Mouse (Mus musculus) mesoderm, embryonic 11.5 days (tissue): Measurements from ENCODE around the gene Gm13272.
"Not testable (repeated sequence)": the region's sequence is repeated elsewhere in the genome, so short reads cannot be mapped to it uniquely, and the experiment has no call there.

Source experiments
- DNase-seq: peaks from one replicate; pipeline ENCODE4 v3.0.0-alpha.2; 2012; ENCODE audit warnings: low read depth, low spot score

Gene Gm13272

GRCm38 (mm10) chr4:88779550-88779949 lies at the start of gene Gm13272:
TSS of gene Gm13272 (plus strand) at chr4:88779850.
- DNase-seq = not testable (repeated sequence)

GRCm38 (mm10) chr4:88738480-88738879 lies 41.2 kb upstream of the Gm13272 start:
- DNase-seq = peak; percentile 77

GRCm38 (mm10) chr4:88739036-88739435 lies 40.6 kb upstream of the Gm13272 start:
- no peak for DNase-seq

- DNase-seq = no peak
Observed at GRCm38 (mm10) chr4:88741426-88741825, 38.2 kb upstream of the Gm13272 start.

- DNase-seq = no peak
Observed at GRCm38 (mm10) chr4:88742771-88743371, 36.8 kb upstream of the Gm13272 start.

DNA sequence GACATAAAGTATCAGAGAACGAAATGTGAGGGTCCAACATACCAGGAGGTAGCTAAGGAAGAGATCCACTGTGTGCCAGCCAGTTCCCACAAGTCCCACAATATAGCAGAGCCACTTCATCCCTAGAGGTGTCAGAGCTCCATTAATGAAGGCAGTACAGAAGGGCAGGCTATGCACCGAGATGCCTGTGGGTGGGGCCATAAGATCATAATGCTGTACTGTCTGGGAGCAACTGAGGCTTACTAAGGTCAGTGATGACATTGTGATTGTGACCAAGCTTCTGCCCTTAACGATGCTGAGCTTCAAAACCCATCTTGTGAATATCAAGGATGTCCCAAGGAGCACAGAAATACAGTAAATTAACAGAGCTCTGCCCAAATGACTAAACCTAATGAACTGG lies 35.4 kb upstream of the Gm13272 start:
- no peak for DNase-seq

- DNase-seq = no peak
Observed at GRCm38 (mm10) chr4:88749926-88750325, 29.7 kb upstream of the Gm13272 start.

DNA sequence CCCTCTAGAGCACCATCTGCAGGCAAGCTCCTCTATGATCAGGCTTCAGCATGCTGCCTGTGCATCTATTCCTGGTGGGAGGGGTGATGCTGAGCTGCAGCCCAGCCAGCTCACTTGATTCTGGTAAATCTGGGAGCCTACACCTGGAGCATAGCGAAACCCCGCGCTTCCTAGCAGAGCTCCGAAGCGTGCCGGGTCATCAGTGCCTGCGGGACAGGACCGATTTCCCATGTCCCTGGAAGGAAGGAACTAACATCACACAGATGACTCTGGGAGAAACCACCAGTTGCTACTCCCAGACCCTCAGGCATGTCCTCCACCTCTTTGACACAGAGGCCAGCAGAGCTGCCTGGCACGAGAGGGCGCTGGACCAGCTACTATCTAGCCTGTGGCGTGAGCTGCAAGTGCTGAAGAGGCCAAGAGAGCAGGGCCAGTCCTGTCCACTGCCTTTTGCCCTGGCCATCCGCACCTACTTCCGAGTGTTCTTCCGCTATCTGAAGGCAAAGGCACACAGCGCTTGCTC lies 24.8 kb upstream of the Gm13272 start, which contains the start of gene Gm13271:
Gm13271 (plus strand) TSS at position 51 of the 523 bp plus-strand sequence.
- DNase-seq = not testable (repeated sequence)

DNA sequence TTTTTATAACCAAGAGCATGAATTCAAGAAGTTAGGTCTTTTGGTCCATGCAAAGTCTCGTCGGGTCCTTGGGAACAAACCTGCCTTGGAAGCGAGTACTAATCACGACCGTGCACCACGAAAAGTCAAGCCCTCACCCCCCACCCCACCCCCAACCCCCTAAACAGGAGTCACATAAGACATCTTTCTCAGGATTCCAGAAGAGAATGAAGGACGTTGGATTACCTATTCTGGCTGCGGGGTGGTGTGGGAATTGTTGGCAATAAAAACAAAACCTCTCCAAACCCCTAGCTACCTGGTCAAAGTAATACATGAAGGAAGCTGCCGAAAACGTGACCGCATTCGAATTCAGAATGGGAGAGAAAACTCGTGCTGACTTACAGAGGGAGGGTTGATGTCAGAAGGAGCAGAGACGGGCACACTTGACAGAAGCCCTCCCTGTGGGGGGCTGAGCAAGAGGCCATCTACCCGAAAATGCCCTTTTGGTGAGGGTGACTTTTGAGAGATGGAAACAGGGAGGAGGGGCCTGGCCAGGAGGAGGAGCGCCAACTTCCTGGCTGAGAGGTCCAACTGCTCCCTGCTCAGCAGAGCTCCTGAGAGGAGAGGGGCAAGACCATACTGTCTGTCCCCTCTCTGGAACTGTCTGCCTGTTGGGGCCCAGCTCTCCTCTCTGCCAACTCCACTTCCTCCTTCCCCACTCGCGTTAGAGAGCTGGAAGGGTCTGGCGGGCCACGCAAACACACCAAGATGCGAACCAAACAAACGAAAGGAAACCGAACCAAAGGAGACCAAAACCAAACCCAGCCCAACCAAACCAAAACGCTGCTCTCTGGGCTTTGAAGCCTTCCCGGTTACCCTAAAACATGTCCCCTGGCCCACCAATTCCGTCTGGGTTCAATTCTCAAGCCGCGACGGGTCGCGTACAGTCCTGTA lies 22.8 kb upstream of the Gm13272 start:
- not testable (repeated sequence) for DNase-seq

DNA sequence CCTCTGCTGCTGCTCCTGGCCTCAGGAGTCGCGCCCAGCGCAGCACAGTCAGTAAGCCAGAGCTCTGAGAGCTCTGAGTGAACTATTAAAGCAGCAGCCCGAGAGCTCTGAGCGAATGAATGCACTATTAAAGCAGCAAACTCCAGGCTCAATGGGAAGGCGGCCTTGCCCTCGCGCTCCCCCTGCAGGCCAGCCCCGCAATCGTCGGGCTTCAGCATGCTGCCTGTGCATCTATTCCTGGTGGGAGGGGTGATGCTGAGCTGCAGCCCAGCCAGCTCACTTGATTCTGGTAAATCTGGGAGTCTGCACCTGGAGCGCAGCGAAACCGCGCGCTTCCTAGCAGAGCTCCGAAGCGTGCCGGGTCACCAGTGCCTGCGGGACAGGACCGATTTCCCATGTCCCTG lies 22.0 kb upstream of the Gm13272 start:
- not testable (repeated sequence) for DNase-seq

DNA sequence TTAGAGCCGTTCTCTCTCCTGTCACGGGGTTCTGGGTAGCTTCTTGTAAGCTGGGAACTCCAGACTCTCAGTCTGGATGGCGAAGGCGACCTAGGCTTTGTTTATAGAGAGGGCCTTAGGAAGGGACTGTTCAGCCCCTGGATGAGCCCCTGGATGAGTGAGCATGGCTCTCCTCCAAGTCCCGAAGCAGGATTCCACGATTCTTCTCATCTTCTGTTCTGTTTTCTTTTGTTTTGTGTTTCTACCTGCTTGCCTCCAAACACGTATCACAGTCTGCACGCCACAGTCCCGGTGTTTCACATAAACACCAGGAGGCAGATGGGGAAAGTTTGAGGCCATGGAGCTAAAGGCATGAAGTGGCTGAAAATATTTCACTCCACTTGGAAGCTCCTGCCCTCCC lies 20.9 kb upstream of the Gm13272 start:
- not testable (repeated sequence) for DNase-seq

- DNase-seq = not testable (repeated sequence)
Observed at GRCm38 (mm10) chr4:88759610-88760268, 19.9 kb upstream of the Gm13272 start, which contains the start of gene Gm13283. TSS of gene Gm13283 (plus strand) at chr4:88760119.

GRCm38 (mm10) chr4:88760431-88760830 lies 19.2 kb upstream of the Gm13272 start:
- DNase-seq = not testable (repeated sequence)

DNA sequence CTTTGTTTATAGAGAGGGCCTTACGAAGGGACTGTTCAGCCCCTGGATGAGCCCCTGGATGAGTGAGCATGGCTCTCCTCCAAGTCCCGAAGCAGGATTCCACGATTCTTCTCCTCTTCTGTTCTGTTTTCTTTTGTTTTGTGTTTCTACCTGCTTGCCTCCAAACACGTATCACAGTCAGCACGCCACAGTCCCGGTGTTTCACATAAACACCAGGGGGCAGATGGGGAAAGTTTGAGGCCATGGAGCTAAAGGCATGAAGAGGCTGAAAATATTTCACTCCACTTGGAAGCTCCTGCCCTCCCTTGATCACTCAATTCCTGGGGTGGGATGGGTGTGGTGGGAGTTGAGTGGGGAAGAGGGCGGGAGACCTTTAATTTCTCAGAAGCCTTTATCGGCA lies 17.9 kb upstream of the Gm13272 start:
- DNase-seq = not testable (repeated sequence)

DNA sequence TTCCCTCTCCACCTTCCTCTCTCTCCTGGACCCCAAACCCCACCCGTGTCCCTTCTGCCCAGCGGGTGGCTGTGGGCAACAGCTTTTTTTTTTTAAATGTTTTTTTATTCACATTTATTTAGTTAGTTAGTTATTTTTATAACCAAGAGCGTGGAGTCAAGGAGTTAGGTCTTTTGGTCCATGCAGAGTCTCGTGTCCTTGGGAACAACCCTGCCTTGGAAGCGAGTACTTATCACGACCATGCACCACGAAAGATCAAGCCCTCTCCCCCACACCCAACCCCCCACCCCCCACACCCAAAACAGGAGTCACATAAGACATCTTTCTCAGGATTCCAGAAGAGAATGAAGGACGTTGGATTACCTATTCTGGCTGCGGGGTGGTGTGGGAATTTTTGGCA lies 17.3 kb upstream of the Gm13272 start:
- not testable (repeated sequence) for DNase-seq

- peak; percentile 63 for DNase-seq
Observed at GRCm38 (mm10) chr4:88763384-88764018, 16.1 kb upstream of the Gm13272 start.

GRCm38 (mm10) chr4:88773534-88773933 lies 6.1 kb upstream of the Gm13272 start, which contains the start of gene Gm13290:
TSS of gene Gm13290 (plus strand) at chr4:88773834.
- not testable (repeated sequence) for DNase-seq

DNA sequence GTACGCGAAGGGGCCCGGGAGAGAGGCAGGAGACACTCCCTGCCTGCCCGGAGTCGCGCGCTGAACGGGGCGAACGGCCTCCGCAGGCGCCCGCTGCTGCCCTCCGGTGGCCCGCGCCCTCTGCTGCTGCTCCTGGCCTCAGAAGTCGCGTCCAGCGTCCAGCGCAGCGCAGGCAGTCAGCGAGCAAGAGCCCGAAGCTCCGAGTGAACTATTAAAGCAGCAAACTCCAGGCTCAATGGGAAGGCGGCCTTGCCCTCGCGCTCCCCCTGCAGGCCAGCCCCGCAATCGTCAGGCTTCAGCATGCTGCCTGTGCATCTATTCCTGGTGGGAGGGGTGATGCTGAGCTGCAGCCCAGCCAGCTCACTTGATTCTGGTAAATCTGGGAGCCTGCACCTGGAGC lies 3.0 kb upstream of the Gm13272 start, which contains the start of gene Gm13289:
Gm13289 (plus strand) TSS at position 301 of the 400 bp plus-strand sequence.
- DNase-seq = not testable (repeated sequence)

GRCm38 (mm10) chr4:88780320-88780719 lies 670 bp downstream of the Gm13272 start:
- DNase-seq = not testable (repeated sequence)

- not testable (repeated sequence) for DNase-seq
Observed at GRCm38 (mm10) chr4:88781831-88782230, 2.2 kb downstream of the Gm13272 start, which contains the start of gene Ifnz. TSS of gene Ifnz (plus strand) at chr4:88782131.

DNA sequence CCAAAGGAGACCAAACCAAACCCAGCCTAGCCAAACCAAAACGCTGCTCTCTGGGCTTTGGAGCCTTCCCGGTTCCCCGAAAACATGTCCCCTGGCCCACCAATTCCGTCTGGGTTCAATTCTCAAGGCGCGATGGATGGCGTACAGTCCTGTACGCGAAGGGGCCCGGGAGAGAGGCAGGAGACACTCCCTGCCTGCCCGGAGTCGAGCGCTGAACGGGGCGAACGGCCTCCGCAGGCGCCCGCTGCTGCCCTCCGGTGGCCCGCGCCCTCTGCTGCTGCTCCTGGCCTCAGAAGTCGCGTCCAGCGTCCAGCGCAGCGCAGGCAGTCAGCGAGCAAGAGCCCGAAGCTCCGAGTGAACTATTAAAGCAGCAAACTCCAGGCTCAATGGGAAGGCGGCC lies 2.7 kb downstream of the Gm13272 start:
- not testable (repeated sequence) for DNase-seq
